Mouse (Mus musculus): ENCODE data around the gene Rab6a.

DNA sequence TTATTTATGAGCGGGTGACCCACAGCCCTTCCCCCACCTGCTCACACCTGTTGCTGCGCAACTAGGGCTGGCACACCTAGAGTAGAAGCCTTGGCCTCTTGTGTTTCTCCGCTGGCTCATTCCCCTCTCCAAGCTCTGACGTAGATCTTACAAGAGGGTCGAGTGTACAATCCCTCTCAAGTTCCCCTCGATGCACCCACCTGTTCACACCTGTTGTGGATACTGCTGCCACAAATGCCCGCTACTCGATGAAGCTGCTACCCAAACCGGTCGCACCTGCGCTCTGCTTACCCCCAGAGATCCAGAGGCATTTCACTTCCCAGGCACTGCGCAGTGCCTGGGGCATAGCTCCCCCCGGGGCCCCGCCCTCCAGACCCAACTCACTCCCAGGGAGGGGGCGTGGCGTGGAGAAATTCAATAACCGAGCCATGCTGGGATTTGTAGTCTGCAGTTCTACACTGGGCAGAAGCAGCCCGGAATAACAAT is 50.9 kb downstream of the Rab6a start:
- TF ChIP-seq CTCF (IDR thresholded peaks at IDR 0.05 in 2 of 3, conservative IDR thresholded peaks at IDR 0.05 in 1 of 3; ENCODE audit: control insufficient read depth in 1 of 3, insufficient read depth in 1 of 3, low read depth in 2 of 3, low read length in 3 of 3, poor library complexity in 1 of 3, severe bottlenecking in 1 of 3) = no peak
- no peak for TF ChIP-seq KAT2A (conservative IDR thresholded peaks at IDR 0.05; ENCODE audit: low read depth, low read length)
- TF ChIP-seq POLR2A (IDR thresholded peaks at IDR 0.05; ENCODE audit: control insufficient read depth in 1 of 2, insufficient read depth in 1 of 2, low read depth in 1 of 2, low read length in 2 of 2, poor library complexity in 1 of 2) = no peak
- no peak for TF ChIP-seq HCFC1 (IDR thresholded peaks at IDR 0.05; ENCODE audit: low read depth, low read length)
- TF ChIP-seq ZKSCAN1 (IDR thresholded peaks at IDR 0.05; ENCODE audit: low read depth, low read length) = no peak
- TF ChIP-seq GATA1 (IDR thresholded peaks at IDR 0.05; ENCODE audit: low read depth, low read length) = no peak
- TF ChIP-seq GABPA (IDR thresholded peaks at IDR 0.05; ENCODE audit: low read depth, low read length) = no peak
- no peak for TF ChIP-seq ZMIZ1 (IDR thresholded peaks at IDR 0.05; ENCODE audit: low read depth, low read length)
- no peak for TF ChIP-seq MYC (IDR thresholded peaks at IDR 0.05; ENCODE audit: low read depth, low read length)

All from MEL (cell line).